In genomic region chr17:31439978-31440377, GRCm38 (mm10) we compare ENCODE assay signal across 18 mouse cellular contexts. TPM values are rescaled to one million over a fixed set of nuclear protein-coding genes. Genes with fewer than 3 reads are reported as not detected.
DNase-seq lines count a peak whose midpoint lies in the region; ATAC-seq and TF ChIP-seq lines count a peak whose summit lies in the region.
"Had no signal": no experiment of that assay in that cellular context is flagged by ENCODE, and none has a peak within 500 bp of the region (broad histone marks: within the 10 kb centered on the region; RNA-seq: fewer than 3 reads in every experiment).

No protein-coding gene starts in this region.

- H3K27ac ChIP-seq in spleen, adult 2 months (ENCODE audit: insufficient read depth, low read length), result peak overlapping the region; percentile 45
- H3K27ac ChIP-seq: embryonic facial prominence, embryonic 15.5 days; hindbrain, embryonic 12.5 days had no signal

- no peak for ATAC-seq in granulocyte monocyte progenitor cell, adult 5-6 weeks (replicated peaks; ENCODE audit: poor library complexity, severe bottlenecking)
- no peak for ATAC-seq in erythroblast, adult 5-6 weeks (replicated peaks; ENCODE audit: low FRiP score, poor library complexity, severe bottlenecking)
- ATAC-seq: forebrain, embryonic 16.5 days had no signal

- no peak for TF ChIP-seq POLR2A in spleen, adult 2 months (IDR thresholded peaks at IDR 0.05; ENCODE audit: low read depth, low read length)

- peak in 1 of 2 experiments; percentile 15 for DNase-seq in spleen, adult 2 months (ENCODE audit: low read depth in 1 of 2, low spot score in 2 of 2)
- DNase-seq in spleen, postnatal 10 days (ENCODE audit: low spot score in 2 of 2), result no peak
- peak; percentile 43 to 44 for DNase-seq in natural killer cell, adult 2 months (ENCODE audit: low spot score in 2 of 2)
- DNase-seq in thymus, postnatal 14 days, result peak; percentile 53
- no peak for DNase-seq in adrenal gland, postnatal 36 days
- DNase-seq: cerebellum, adult 11 months; cerebellum, adult 9-11 months; gastrocnemius, postnatal 36 days; kidney, adult 18-20 months; layer of hippocampus, postnatal 36 days; lung, postnatal 4 days had no signal

- no peaks in the 10 kb centered on the region for H3K27me3 ChIP-seq in spleen, adult 2 months (ENCODE audit: control insufficient read depth, insufficient read depth, low read length)
- H3K27me3 ChIP-seq: embryonic facial prominence, embryonic 15.5 days; hindbrain, embryonic 12.5 days had no signal

- TF ChIP-seq CTCF in spleen, adult 2 months (IDR thresholded peaks at IDR 0.05; ENCODE audit: extremely low read depth, insufficient read depth, insufficient read length, insufficient replicate concordance), result no peak

- H3K36me3 ChIP-seq in spleen, adult 2 months (ENCODE audit: control insufficient read depth, insufficient read depth, low read length), result no peaks in the 10 kb centered on the region
- H3K36me3 ChIP-seq: embryonic facial prominence, embryonic 15.5 days had no signal

- WGBS in spleen, adult 2 months, result 42% methylated on average over 4 of the region's 4 CpGs

- H3K4me1 ChIP-seq in spleen, adult 2 months (ENCODE audit: control insufficient read depth, insufficient read depth, insufficient read length), result peaks cover 7% of the 10 kb centered on the region; the same call in 1 of the 2 replicates

- H3K4me3 ChIP-seq in spleen, adult 2 months (ENCODE audit: extremely low read depth, insufficient read depth, insufficient read length), result no peak overlapping the region
- H3K4me3 ChIP-seq: embryonic facial prominence, embryonic 15.5 days; hindbrain, embryonic 12.5 days had no signal

RNA-seq across cellular contexts. Expression of gene Pde9a, which starts 54.0 kb away (rescaled TPM):
- 0.77 and 1.3 TPM in 2 replicates for polyA plus RNA-seq in spleen, adult 2 months (2012; rRNA removed)
- 1.4 TPM in 1 of 2 replicates, not detected in the other for total RNA-seq in granulocyte monocyte progenitor cell, adult 5-6 weeks (2014; fragmentation: Nextera tagmentation)
- total RNA-seq in granulocyte monocyte progenitor cell, adult 5-6 weeks (2017), result not detected in 2 replicates
- total RNA-seq in adrenal gland, postnatal 36 days (2021), result 1 to 10 TPM; 3.2 to 3.7 TPM
- not detected in 2 replicates for total RNA-seq in erythroblast, adult 5-6 weeks (2015; ENCODE audit: low replicate concordance)
- not detected in 2 replicates for total RNA-seq in erythroblast, adult 5-6 weeks (2017; ENCODE audit: low replicate concordance)
- total RNA-seq: common myeloid progenitor, adult 5-6 weeks; MEL had no signal

Comparison
In these comparisons a context has a peak if more than half of its experiments do, and no peak if none do; other contexts are left out.
1. DNase-seq: peak in natural killer cell, adult 2 months (2 of 2) and thymus, postnatal 14 days (single experiment); none in spleen, postnatal 10 days (0 of 2) and adrenal gland, postnatal 36 days (0 of 2).